Mouse (Mus musculus) R1 (cell line): ENCODE measurements at regions not wholly inside any gene's neighbourhood (a gene's known extent, or its start where the extent isn't known, plus 50 kb on each side); places are given as distances from the start of the nearest gene placed in this dataset.
A peak's percentile ranks its signal among the peaks of the same experiment; 100 is the strongest.

ENCODE experiments used
- DNase-seq: peaks from one replicate; pipeline ENCODE4 v3.0.0-alpha.2; 2018; ENCODE audit warnings: low read depth, low spot score

DNA sequence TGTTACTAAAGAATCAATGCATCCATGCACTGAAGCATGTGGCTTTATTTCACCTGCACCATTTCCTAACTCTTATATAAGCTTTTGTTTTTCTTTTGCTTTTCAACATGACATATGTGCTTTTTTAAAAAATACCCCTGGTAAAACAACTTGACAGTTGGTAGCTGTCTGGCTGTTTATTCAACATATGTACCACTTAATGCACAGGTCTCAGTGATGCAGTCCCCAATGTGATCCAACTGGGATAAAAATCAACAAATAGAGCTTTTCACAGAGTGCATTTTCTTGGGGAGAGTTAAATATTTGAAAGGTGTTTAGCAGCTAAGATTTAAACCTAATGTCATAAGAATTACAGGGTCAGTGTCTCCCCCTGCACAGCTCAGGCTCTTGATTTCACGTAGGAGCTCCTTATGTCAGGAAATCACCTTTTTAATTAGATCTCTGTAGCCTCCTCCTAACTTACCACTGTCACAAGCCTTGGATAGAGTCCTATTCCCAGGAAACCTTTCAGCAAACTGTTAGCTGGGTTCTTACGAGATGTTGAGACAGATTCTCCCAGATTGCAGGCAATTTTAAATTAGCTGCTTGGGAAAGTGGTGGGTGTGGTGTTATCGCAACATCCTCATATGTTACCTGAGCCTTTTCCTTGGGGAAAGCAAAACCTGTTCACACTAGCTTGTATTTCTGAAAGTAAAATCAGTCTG lies 464.6 kb upstream of the Arrdc3 start:
- DNase-seq, result no peak

DNA sequence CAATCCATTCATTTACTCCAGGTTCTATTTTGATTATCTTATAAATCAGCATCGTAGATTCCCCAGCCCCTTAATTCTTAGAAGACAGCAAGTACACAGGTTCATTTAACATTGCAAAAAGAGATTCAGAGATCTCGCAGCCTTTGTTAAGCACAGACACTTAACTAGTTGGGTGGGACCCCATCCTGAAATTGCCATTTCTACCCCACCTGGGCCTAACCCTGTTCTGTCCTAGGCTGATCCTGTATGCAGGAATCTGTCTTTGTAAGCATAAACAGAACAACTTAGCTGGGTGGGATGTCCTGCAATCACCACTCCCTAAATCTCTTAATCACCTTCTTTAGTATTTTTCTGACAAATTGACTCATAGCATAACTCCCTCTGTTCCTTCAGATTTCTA lies 462.8 kb upstream of the Arrdc3 start:
- DNase-seq, result peak; percentile 54
